Comparison of ENCODE assay signal across 8 mouse cellular contexts in genomic region chr3:142530087-142530953, GRCm38 (mm10). TPM values are rescaled to one million over a fixed set of nuclear protein-coding genes. Genes with fewer than 3 reads are reported as not detected.
A peak's percentile ranks its signal among the peaks of the same experiment; 100 is the strongest.
DNase-seq lines count a peak whose midpoint lies in the region; ATAC-seq and TF ChIP-seq lines count a peak whose summit lies in the region.

Gene Gbp7, plus strand, starts transcription at chr3:142530342.

- ATAC-seq in G1E (ENCODE audit: extremely low read depth, insufficient number of reproducible peaks, low FRiP score, poor library complexity, severe bottlenecking): peak; percentile 66
- ATAC-seq in hindbrain, embryonic 12.5 days (ENCODE audit: low FRiP score): peak; percentile 64

- no peak within 1 kb of the TSS for H3K27ac ChIP-seq in hindbrain, embryonic 12.5 days

- H3K4me1 ChIP-seq in G1E (ENCODE audit: insufficient read depth, low read depth, low read length): peaks cover 12% of the 10 kb centered on the region
- H3K4me1 ChIP-seq in hindbrain, embryonic 12.5 days: no peaks in the 10 kb centered on the region

- peak within 1 kb of the TSS; percentile 92 for H3K4me2 ChIP-seq in hindbrain, embryonic 12.5 days (replicated peaks)

- H3K9ac ChIP-seq in hindbrain, embryonic 12.5 days: peak within 1 kb of the TSS; percentile 55

- no peak for TF ChIP-seq CTCF in G1E (IDR thresholded peaks at IDR 0.05; ENCODE audit: low read depth, low read length)

- WGBS in hindbrain, embryonic 12.5 days: 3% methylated on average over 30 of the region's 30 CpGs

- no peaks in the 10 kb centered on the region; the same call in 1 of the 2 replicates for H3K27me3 ChIP-seq in G1E (ENCODE audit: insufficient read depth, low read length)
- H3K27me3 ChIP-seq in hindbrain, embryonic 12.5 days: 0 out of 2 replicates have a peak, but pooled peaks cover 8% of the 10 kb centered on the region

- H3K9me3 ChIP-seq in G1E (replicated peaks): no peaks in the 10 kb centered on the region
- no peaks in the 10 kb centered on the region for H3K9me3 ChIP-seq in hindbrain, embryonic 12.5 days (replicated peaks)

- peak within 1 kb of the TSS; percentile 80 for H3K4me3 ChIP-seq in G1E (ENCODE audit: low read depth, low read length)
- peak within 1 kb of the TSS; percentile 50 for H3K4me3 ChIP-seq in hindbrain, embryonic 12.5 days

- peak; percentile 1 for DNase-seq in G1E (ENCODE audit: low spot score)
- peak; percentile 54 for DNase-seq in c-Kit-positive CD71-negative TER-119-negative erythroid progenitor cells, embryonic 14.5 days (ENCODE audit: low read depth)
- DNase-seq in frontal cortex, adult 2 months (ENCODE audit: extremely low spot score in 1 of 2, low spot score in 1 of 2): peak; percentile 12 to 48
- DNase-seq in layer of hippocampus, postnatal 10 days (ENCODE audit: low spot score in 2 of 2): peak; percentile 24 to 45
- peak; percentile 60 for DNase-seq in lung, postnatal 10 days
- DNase-seq in ovary, postnatal 14 days (ENCODE audit: low spot score): peak; percentile 34
- DNase-seq in thymus, postnatal 36 days: peak; percentile 50 to 53

- no peaks in the 10 kb centered on the region for H3K36me3 ChIP-seq in G1E (replicated peaks)
- no peaks in the 10 kb centered on the region for H3K36me3 ChIP-seq in hindbrain, embryonic 12.5 days

RNA-seq across cellular contexts. Expression of gene Gbp7, which starts in this region (rescaled TPM):
- total RNA-seq in G1E (2014; fragmentation: Nextera tagmentation): 11.2 and 12.3 TPM in 2 replicates
- 8.0 and 8.4 TPM in 2 replicates for total RNA-seq in G1E (2017)
- 0.21 and 0.30 TPM in 2 replicates for polyA plus RNA-seq in G1E (2012)
- 2.4 and 3.5 TPM in 2 replicates for polyA plus RNA-seq in frontal cortex, adult 2 months (2012; rRNA removed)
- 1.5 and 2.0 TPM in 2 replicates for polyA plus RNA-seq in hindbrain, embryonic 12.5 days (2016; fragmentation: Nextera tagmentation; extraction: Ambion mirVana)
- total RNA-seq in layer of hippocampus, postnatal 10 days (2021): 1 to 10 TPM; 3.3 to 3.6 TPM

Comparison
In these comparisons a context has a peak if more than half of its experiments do, and no peak if none do; other contexts are left out.
1. DNase-seq: peak in every context shown above with its lines; median percentile 60 in lung, postnatal 10 days; 54 in c-Kit-positive CD71-negative TER-119-negative erythroid progenitor cells, embryonic 14.5 days; 52 in thymus, postnatal 36 days; 34 in layer of hippocampus, postnatal 10 days; 34 in ovary, postnatal 14 days; 30 in frontal cortex, adult 2 months; 1 in G1E.